In genomic region chr8:57410473-57410863, GRCm38 (mm10) we compare ENCODE assay signal across 10 mouse cellular contexts. TPM values are rescaled to one million over a fixed set of nuclear protein-coding genes. Genes with fewer than 3 reads are reported as not detected.
DNase-seq lines count a peak whose midpoint lies in the region; ATAC-seq lines count a peak whose summit lies in the region.
"Had no signal": no experiment of that assay in that cellular context is flagged by ENCODE, and none has a peak within 500 bp of the region (broad histone marks: within the 10 kb centered on the region; RNA-seq: fewer than 3 reads in every experiment).

No protein-coding gene starts in this region.

- H3K4me1 ChIP-seq in hindbrain, embryonic 16.5 days (ENCODE audit: control insufficient read depth, insufficient read depth, low read depth, low read length) = peaks cover 8% of the 10 kb centered on the region
- H3K4me1 ChIP-seq in midbrain, embryonic 11.5 days (ENCODE audit: control insufficient read depth, insufficient read depth, low read length) = peaks cover 12% of the 10 kb centered on the region

- no peak overlapping the region for H3K9ac ChIP-seq in hindbrain, embryonic 16.5 days (ENCODE audit: low read depth, low read length)
- H3K9ac ChIP-seq in midbrain, embryonic 11.5 days (ENCODE audit: low read length) = no peak overlapping the region; the same call in 1 of the 2 replicates

- H3K4me3 ChIP-seq in hindbrain, embryonic 16.5 days (ENCODE audit: low read length) = peak overlapping the region; percentile 26
- no peak overlapping the region for H3K4me3 ChIP-seq in midbrain, embryonic 11.5 days (ENCODE audit: low read depth, low read length)

- H3K9me3 ChIP-seq in hindbrain, embryonic 16.5 days (ENCODE audit: control insufficient read depth, low read length) = no peaks in the 10 kb centered on the region
- H3K9me3 ChIP-seq in midbrain, embryonic 11.5 days (ENCODE audit: control insufficient read depth, low read length) = no peaks in the 10 kb centered on the region

- H3K27ac ChIP-seq in hindbrain, embryonic 16.5 days (ENCODE audit: low read depth, low read length) = 0 out of 2 replicates have a peak overlapping the region, but pooled peaks have one; percentile 7
- H3K27ac ChIP-seq in midbrain, embryonic 11.5 days (ENCODE audit: low read depth, low read length) = 0 out of 2 replicates have a peak overlapping the region, but pooled peaks have one; percentile 25

- WGBS in hindbrain, embryonic 16.5 days = 3% methylated on average over 16 of the region's 16 CpGs
- 3% methylated on average over 16 of the region's 16 CpGs for WGBS in midbrain, embryonic 11.5 days

- H3K36me3 ChIP-seq in hindbrain, embryonic 16.5 days (ENCODE audit: control insufficient read depth, insufficient read depth, low read length) = no peaks in the 10 kb centered on the region
- H3K36me3 ChIP-seq in midbrain, embryonic 11.5 days (ENCODE audit: control insufficient read depth, insufficient read depth, low read length) = no peaks in the 10 kb centered on the region

- peak; percentile 86 for ATAC-seq in hindbrain, embryonic 16.5 days
- ATAC-seq in midbrain, embryonic 11.5 days (ENCODE audit: low FRiP score) = peak; percentile 83

- H3K4me2 ChIP-seq in hindbrain, embryonic 16.5 days (ENCODE audit: low read length) = peak overlapping the region; percentile 56
- peak overlapping the region; percentile 41 for H3K4me2 ChIP-seq in midbrain, embryonic 11.5 days

- DNase-seq in heart, adult 11 months = peak; percentile 49
- no peak for DNase-seq in heart, adult 9 months (ENCODE audit: low spot score in 2 of 2)
- peak; percentile 55 for DNase-seq in embryo, embryonic 10 days (ENCODE audit: low spot score)
- DNase-seq in midbrain, embryonic 11.5 days (ENCODE audit: low spot score, missing footprints) = peak; percentile 95
- DNase-seq in adrenal gland, adult 18-20 months (ENCODE audit: low spot score in 2 of 2) = no peak
- no peak for DNase-seq in cerebellum, adult 11-12 months
- DNase-seq in frontal cortex, postnatal 14 days (ENCODE audit: low spot score in 2 of 2) = no peak

- H3K27me3 ChIP-seq in hindbrain, embryonic 16.5 days (replicated peaks; ENCODE audit: control insufficient read depth, insufficient read depth, low read length) = peaks cover 3% of the 10 kb centered on the region
- no peaks in the 10 kb centered on the region for H3K27me3 ChIP-seq in midbrain, embryonic 11.5 days (ENCODE audit: control insufficient read depth, insufficient read depth, low read length)

RNA-seq across cellular contexts. Expression of gene Scrg1, which starts 45.3 kb away (rescaled TPM):
- polyA plus RNA-seq in hindbrain, embryonic 16.5 days (2015; fragmentation: Nextera tagmentation; extraction: Ambion mirVana) = 13.7 and 24.4 TPM in 2 replicates
- polyA plus RNA-seq in midbrain, embryonic 11.5 days (2014; fragmentation: Nextera tagmentation; extraction: Ambion mirVana) = 0.27 TPM in 1 of 2 replicates, not detected in the other
- under 1 TPM in 1 of 2 experiments, not detected in 1; 0.46 TPM for total RNA-seq in adrenal gland, adult 18-20 months (2021)
- total RNA-seq: common myeloid progenitor, adult 5-6 weeks; liver, adult 2 months had no signal
- polyA plus RNA-seq: liver, adult 2 months had no signal

Comparison
In these comparisons a context has a peak if more than half of its experiments do, and no peak if none do; other contexts are left out.
1. DNase-seq: peak in heart, adult 11 months (single experiment), embryo, embryonic 10 days (single experiment) and midbrain, embryonic 11.5 days (single experiment); none in heart, adult 9 months (0 of 2), adrenal gland, adult 18-20 months (0 of 2), cerebellum, adult 11-12 months (single experiment) and frontal cortex, postnatal 14 days (0 of 2).
2. RNA of gene Scrg1, which starts 45.3 kb away (polyA plus RNA-seq): 13.7 to 24.4 TPM in hindbrain, embryonic 16.5 days; 0.27 TPM in midbrain, embryonic 11.5 days; every median in the first group is over 10 times any median in the second.